Mouse (Mus musculus) monocyte, adult 5-6 weeks (primary cell): ENCODE data around the gene Gga2. TPM values are rescaled to one million over a fixed set of nuclear protein-coding genes. Genes with fewer than 3 reads are reported as not detected.

Experiments used
- ATAC-seq: fragments of 153-309, 156-312 bp; replicated peaks from 2 replicates; pipeline ENCODE4 v1.8.0; 2017; ENCODE audit warnings: mild to moderate bottlenecking; ENCODE audit not compliant: low TSS enrichment, insufficient number of reproducible peaks, severe bottlenecking, poor library complexity, low FRiP score
- total RNA-seq: library from RNA; stranded (forward); fragments of 200-1000, 200-491, 200-594 nt; gene quantifications from 3 replicates; pipeline ENCODE4 v1.2.3, GENCODE M21; 2017

Gene Gga2
- total RNA-seq, 1 experiment from 2014 or later, result 7.4 TPM

DNA sequence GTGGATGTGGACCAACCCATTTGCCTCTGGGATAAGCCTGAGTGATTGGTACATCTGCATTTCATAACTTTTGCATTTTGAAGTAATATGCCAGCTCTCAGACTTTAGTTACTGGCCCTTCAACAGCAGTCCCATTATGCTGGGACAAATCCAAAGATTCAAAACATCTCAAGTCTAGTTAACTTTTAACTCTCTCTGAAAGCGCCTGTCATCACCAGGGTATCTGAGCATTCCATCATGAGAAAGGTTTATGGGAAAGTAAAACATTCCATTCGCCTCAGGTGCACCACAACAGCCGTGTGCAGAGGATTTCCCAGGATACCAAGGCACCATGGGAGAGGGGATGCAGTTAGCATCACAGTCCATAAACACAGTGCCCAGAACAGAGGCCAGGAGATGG lies 79.4 kb downstream of the Gga2 start:
- no peak for ATAC-seq

DNA sequence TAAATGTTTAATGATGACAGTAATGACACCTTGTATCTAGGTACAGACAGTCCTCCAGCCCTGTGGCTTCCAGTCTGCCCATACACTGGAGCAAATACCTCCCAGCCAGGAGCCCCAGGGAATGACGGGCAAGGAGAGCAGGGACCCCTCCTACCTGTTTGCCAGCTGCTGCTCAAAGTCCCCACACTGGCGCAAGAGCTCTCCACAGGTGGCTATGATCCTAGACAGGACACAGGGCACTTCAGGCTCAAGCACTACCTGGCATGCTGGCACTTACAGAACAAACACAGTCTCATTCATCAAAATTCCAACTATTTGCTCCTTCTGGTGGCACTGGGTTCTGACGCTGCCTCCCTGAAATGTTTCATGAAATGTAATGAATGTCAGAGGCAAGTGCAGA lies 80.0 kb downstream of the Gga2 start:
- ATAC-seq, result no peak

DNA sequence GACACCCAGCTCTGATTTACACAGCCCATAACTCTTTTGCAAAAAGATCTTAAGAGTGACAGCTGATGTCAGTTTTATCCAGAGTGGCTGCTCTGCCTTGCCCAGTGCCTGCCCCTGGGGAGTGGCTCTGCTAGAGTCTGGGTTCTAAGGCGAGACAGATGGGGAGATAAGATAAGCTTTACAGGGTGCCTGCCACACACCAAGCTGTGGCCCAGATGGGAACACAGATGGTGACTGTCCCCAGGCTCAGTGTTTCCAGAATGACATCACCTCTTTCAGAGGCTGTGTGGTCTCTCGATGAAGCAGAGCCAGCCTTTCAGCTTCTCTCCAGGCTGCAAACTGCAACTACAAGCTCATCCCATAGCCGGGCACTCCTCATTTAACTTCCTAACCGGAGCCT lies 81.3 kb downstream of the Gga2 start:
- no peak for ATAC-seq

DNA sequence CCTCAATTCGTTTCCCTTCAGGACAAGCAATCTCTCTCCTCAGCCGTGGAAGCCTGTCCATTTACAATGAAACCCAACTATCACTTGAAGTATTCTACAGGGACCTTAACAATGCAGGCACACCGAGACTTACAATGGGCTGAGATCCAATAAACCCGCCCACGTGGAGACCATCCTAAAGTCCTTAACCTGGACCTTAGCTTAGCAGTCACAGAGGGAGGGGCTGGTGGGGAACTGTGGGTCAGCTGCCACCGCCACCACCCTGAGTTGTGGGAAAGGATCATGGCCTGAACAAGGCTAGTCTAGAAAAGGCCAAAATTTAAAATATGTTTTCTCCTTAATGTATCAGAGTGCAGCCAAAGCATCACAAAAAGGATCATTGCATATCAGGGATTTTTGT lies 81.8 kb downstream of the Gga2 start:
- ATAC-seq, result no peak

DNA sequence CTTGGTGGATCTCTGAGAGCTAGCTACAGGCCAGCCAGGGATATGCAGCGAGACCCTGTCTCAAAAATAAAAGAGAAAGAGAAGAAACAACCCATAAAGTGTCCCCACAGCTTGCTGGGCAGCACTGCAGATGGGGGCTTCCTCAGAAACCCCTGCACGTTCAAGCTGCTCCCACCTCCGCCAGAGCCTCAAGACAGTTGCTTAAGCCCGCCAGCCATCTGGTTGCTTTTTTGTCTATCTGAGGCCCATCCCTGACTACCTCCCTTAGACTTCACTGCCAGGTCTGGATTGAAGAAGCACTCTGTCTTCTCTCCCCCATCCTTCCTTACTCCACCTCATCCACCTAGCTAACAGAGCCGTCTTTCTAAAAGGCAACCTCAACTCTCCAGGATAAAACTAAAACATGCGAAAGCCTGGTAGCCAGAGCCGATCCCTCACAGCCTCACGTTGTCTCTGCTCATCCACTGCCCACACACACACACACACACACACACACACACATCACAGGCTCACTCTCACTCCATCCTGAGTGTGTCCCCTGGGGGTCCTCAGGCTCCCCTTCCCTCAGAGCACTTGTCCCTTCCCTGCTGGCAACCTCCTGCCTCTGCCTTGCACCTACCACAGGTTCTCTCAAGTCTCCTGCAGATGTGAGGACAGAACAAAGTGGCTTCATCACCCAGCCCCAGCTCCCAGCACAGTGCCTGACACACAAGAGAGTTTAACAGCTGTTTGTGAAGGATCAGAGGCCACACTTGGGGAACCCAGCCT lies 82.7 kb downstream of the Gga2 start:
- no peak for ATAC-seq

DNA sequence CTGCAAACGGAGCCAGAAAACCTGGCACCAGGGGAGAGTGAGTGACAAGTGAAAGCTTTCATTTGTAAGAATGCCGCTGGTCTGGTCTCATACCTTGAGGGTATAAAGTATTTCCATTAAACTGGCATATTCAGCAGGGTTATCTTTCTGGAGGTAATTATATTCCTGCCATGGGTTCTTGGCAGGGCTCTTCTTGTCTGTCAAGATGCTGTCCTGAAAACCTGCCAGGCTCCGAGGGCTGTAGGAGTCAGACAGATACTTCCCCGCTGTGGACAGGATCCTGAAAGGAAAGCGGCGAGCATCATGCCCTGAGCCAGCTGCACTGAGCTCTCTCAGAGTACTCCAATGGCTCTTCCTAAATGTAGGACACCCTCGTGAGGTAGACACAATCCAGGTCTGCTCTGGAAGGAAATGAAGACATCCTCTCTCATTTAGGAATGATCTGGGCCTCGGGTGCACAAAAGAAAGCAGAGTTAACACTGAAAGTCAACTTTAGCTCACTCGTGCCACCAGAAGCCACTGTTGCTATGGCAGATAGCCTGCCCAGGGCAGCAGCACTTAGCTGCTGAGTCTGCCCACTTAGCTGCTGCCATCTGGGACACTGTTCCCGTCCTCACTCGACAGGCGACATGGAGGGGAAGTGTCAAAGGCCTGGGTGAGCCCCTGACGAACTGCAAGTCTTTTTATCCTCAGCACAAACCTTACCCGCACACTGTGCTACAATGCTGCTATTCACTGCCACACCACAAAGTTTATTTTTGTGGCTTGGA lies 84.0 kb downstream of the Gga2 start:
- no peak for ATAC-seq

Other genes starting within 250 kb of the Gga2 start
- gene Scnn1b, start 156.2 kb downstream of the Gga2 start, total RNA-seq, result not detected in 3 replicates
- 10.6 to 15.1 TPM (median 14.6 TPM) in 3 replicates for gene Cog7, start 39.5 kb downstream of the Gga2 start, total RNA-seq
- gene Ubfd1, start 46.0 kb upstream of the Gga2 start, total RNA-seq, result 24.5 to 31.7 TPM (median 31.1 TPM) in 3 replicates
- 3.5 to 4.4 TPM (median 3.8 TPM) in 3 replicates for gene Ears2, start 46.0 kb upstream of the Gga2 start, total RNA-seq
- gene Ndufab1, start 80.7 kb upstream of the Gga2 start, total RNA-seq, result 15.4 to 65.3 TPM (median 30.7 TPM) in 3 replicates
- gene Palb2, start 111.8 kb upstream of the Gga2 start, total RNA-seq, result 1.8 to 10.1 TPM (median 5.8 TPM) in 3 replicates
- 61.3 to 87.9 TPM (median 69.1 TPM) in 3 replicates for gene Dctn5, start 111.8 kb upstream of the Gga2 start, total RNA-seq
- gene Plk1, start 138.2 kb upstream of the Gga2 start, total RNA-seq, result 0.21 to 0.68 TPM in 2 of 3 replicates, not detected in the other
- gene Ern2, start 165.0 kb upstream of the Gga2 start, total RNA-seq, result not detected in 3 replicates
- gene Chp2, start 198.3 kb upstream of the Gga2 start, total RNA-seq, result not detected in 3 replicates